Mouse (Mus musculus): ENCODE results near the gene Dus2.
"Not testable (repeated sequence)": the region's sequence is repeated elsewhere in the genome, so short reads cannot be mapped to it uniquely, and the experiment has no call there.

Dus2 gene

DNA sequence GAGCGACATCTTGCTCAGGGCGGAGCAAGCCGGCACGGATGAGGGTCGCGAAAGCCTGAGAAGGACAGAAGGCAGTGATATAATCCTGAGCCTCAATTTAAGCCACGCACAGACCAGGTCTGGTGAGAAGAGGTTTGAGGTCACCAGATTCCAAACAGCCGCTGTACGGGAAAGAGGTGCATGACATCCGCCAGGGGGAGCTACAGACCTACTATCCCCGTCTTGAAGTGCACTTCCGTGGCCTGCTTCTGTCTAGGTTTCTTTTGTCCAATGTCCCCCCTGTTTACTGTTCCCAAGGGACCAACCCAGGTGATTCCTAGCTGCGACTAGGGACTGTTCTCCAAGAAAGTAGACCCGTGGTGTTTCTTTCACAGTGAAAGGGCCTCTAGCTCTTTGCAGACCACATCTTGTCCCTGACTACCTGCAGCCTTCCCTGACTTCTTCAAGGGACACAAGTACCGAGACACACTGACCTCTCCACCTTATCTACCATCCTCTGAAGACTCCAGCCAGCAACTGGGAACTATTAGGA lies at the start of gene Dus2:
Gene Dus2, plus strand, starts transcription at position 482 of the 532 bp plus-strand sequence.
- peak; percentile 84 for DNase-seq (ENCODE audit: low spot score)

GRCm38 (mm10) chr8:105942026-105942425 lies 49.1 kb upstream of the Dus2 start:
- no peak for DNase-seq (ENCODE audit: low spot score)

GRCm38 (mm10) chr8:105942542-105942941 lies 48.6 kb upstream of the Dus2 start:
- no peak for DNase-seq (ENCODE audit: low spot score)

- no peak for DNase-seq (ENCODE audit: low spot score)
These were observed 47.8 kb upstream of the Dus2 start, which contains the start of gene Lcat for GRCm38 (mm10) chr8:105943321-105943739. Lcat (minus strand) TSS chr8:105943382.

DNA sequence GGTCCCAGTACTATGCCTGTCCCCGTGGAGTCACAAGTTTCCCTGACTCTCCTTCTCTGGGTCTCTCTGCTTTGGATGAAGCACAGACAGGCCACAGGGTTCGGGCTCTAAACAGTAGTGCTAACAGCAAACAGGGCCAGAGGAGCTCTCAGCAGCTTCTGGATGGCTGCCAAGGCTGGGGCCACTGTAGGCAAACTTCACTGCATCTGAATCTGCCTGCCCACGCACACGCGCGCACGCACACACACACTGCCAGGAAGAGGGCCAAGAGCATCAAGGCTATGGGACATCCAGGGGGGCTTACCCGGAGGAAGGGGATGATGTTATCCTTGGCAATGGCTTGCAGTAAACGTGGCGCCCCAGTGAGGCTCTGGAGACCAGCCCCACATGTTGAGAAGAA lies 41.8 kb upstream of the Dus2 start:
- DNase-seq (ENCODE audit: low spot score) = no peak

DNA sequence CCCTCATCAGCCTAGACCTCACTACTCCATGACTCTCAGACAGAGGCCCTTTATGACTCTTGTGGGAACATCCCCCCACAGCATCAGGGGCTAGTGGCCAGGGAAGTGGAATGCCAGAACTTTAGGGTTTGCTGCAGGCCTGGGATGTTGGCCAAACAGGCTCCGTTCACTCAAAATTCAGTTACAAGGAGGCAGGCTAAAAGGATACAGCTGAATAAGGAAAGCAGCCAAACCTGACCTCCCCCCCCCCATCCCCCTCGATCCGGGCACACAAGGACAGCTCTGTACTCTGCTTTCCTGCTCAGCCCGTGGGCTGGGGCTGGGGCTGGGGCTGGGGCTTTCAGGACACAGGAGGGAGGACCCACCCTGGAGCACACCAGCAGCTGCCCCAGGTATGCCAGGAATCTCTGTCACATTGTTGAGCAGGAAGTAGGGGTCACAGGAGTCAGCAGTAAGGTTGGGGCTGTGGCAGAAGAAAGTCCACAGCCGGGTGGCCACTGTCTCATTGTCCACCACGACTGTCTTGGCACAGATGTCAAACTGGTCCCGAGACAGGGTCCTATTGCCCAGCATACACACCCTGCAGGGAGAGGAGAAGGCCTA lies 40.0 kb upstream of the Dus2 start:
- DNase-seq (ENCODE audit: low spot score) = no peak

- no peak for DNase-seq (ENCODE audit: low spot score)
These were observed 34.6 kb upstream of the Dus2 start for GRCm38 (mm10) chr8:105956556-105956955.

- DNase-seq (ENCODE audit: low spot score) = no peak
These were observed 33.3 kb upstream of the Dus2 start for GRCm38 (mm10) chr8:105957813-105958212.

- no peak for DNase-seq (ENCODE audit: low spot score)
These were observed 31.8 kb upstream of the Dus2 start for GRCm38 (mm10) chr8:105959350-105959749.

DNA sequence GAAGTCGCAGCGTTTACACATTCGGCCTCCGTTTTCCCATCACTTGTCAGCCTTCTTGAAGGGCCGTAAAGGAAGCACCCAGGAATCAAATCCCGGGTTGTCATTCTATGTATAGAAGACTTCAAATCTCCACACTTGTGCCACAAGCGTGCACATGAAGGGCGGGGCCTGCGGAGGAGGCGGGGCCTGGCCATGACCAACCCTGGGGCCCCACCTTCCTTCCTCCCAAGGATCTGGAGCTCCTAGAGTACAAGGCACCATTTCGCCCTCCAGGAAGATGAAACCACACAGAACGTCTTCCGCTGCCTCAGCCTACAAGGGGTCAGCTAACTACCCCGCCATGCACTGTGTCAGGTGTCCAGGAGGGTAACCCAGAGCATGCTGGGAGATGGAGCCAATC lies 30.0 kb upstream of the Dus2 start:
- DNase-seq (ENCODE audit: low spot score) = peak; percentile 47

DNA sequence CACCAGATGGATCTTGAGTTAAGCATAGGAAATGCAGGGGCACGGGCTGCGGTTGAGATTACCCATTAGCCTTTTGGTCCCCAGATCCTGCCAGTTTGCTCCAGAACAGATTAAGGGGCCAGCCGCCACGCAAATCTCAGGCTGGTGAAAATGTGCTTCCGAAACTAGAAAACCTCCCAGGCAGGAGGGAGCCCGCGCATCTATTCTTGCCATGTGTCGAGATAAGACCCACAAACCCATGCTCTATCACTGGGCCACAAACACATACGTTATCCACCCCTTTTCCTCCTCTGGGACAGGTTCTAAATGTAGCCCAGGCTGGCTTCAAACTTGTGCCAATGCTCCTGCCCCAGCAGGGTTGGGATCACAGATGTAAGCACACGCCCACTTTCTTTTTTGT lies 29.6 kb upstream of the Dus2 start:
- peak; percentile 55 for DNase-seq (ENCODE audit: low spot score)

GRCm38 (mm10) chr8:105964506-105965265 lies 26.5 kb upstream of the Dus2 start:
- DNase-seq (ENCODE audit: low spot score) = peak; percentile 29

GRCm38 (mm10) chr8:105965266-105965904 lies 25.8 kb upstream of the Dus2 start:
- peak; percentile 50 for DNase-seq (ENCODE audit: low spot score)

DNA sequence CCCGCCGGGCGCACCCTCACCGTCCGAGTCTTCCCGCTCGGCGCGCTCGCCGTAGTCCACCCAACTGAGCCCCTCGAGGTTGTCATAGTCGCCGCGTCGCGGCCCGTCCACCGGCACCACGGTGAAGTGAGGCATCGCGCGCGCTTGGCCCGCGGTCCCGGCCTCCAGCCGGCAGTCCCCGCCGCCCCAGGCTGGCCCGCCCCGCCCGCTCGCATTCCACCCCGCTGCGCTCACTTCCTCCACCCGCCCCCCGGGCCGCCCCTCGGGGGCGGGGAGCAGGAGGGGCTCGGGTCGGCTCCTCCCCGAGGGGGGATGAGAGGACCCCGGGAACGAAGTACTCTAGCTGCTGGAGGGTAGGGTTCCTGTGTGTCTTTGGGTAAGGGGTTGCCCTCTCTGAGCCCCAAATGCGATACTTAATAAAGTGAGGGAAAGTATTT lies 25.2 kb upstream of the Dus2 start, which contains the start of gene Slc12a4:
Gene Slc12a4, minus strand, starts transcription at position 193 of the 437 bp plus-strand sequence.
- peak; percentile 67 for DNase-seq (ENCODE audit: low spot score)

GRCm38 (mm10) chr8:105966692-105967311 lies 24.3 kb upstream of the Dus2 start:
- DNase-seq (ENCODE audit: low spot score) = peak; percentile 76

DNA sequence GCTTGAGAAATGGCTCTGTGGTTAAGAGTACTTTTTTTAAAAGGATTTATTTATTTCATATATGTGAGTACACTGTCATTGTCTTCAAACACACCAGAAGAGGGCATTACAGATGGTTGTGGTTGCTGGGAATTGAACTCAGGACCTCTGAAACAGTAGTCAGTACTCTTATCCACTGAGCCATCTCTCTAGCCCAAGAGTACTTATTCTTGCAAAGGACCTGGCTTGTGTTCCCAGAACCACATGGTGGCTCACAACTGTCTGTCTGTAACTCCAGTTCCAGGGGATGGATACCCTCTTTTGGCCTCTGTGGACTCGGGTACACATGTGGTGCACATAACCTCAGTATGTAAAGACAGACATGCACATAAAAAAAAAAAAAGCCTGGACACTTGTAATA lies 21.8 kb upstream of the Dus2 start:
- DNase-seq (ENCODE audit: low spot score) = no peak

DNA sequence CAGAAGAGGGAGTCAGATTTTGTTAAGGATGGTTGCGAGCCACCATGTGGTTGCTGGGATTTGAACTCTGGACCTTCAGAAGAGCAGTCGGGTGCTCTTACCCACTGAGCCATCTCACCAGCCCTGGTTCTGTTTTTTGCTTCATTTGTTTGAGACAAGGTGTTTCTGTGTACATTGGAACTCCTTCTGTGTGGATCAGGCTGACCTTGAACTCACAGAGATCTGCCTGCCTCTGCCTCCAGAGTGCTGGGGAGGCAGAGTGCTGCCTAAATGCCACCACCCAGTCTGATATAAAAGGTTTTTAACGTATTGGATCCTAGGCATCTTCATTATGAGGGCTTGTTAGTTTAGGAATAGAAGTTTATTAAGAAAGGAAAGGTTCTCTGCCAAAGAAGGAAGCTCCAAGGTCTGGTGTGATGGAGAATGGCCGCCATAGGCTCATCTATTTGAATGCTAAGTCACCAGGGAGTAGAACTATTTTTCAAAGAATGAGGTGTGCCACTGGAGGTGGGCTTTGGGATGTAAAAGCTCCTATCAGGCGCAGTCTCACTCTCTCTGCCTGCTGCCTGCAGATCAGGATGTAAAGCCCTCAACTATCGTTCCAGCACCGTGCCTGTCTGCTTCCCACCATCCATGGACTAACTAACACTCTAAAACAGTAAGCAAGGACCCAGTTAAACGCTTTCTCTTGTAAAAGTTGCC lies 20.0 kb upstream of the Dus2 start:
- no peak for DNase-seq (ENCODE audit: low spot score)

- DNase-seq (ENCODE audit: low spot score) = no peak
These were observed 15.8 kb upstream of the Dus2 start for GRCm38 (mm10) chr8:105975363-105975762.

DNA sequence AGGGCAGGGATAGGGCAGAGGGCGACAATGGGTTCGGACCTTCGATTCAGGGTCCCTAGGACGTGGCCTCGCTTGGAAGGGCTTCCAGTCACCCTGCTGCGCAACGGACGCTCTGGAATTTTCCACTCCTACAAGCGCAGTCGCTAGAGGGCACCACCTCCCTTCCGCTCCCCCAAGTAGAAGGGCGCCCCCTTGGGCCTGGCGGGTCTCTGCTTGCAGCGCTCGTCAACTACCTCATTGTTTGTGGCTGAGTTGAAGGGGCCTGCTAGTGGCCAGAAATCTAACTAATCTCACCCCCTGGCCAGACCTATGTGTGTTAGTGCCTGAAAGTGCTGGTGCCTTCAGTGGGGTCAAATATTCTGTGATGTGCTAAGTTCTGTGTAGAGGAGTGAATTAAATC lies 11.8 kb upstream of the Dus2 start, which contains the start of gene Dpep3:
Gene Dpep3, minus strand, starts transcription at position 105 of the 400 bp plus-strand sequence.
- DNase-seq (ENCODE audit: low spot score) = no peak

DNA sequence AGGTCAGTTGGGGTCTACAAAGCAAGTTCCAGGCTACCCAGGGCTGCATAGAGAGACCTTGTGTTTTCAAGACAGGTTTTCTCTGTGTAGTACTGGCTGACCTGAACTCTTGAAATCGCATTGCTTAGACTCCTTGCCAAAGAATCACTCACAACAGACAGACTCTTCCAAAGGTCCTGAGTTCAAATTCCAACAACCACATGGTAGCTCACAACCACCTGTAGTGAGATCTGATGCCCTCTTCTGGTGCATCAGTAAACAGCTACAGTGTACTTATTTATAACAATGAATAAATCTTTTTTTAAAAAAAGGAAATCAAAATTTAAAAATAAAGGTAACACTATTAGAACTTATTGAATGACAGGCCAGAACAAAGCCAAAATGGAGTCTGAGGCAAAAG lies 10.0 kb upstream of the Dus2 start:
- DNase-seq (ENCODE audit: low spot score) = no peak

- DNase-seq (ENCODE audit: low spot score) = not testable (repeated sequence)
These were observed 7.7 kb upstream of the Dus2 start for GRCm38 (mm10) chr8:105983406-105983805.
